Mouse (Mus musculus) thymus, adult 2 months (tissue): ENCODE results near the gene Cd5.

Source experiments
- CTCF ChIP-seq: fragments of 200-500 bp; IDR thresholded peaks from 2 replicates; pipeline ENCODE4 v1.5.1; 2012; ENCODE audit warnings: mild to moderate bottlenecking, control low read depth, low read length, moderate library complexity, borderline replicate concordance; ENCODE audit not compliant: control insufficient read depth, poor library complexity, insufficient read depth; ENCODE audit errors: extremely low read depth
- POLR2A ChIP-seq: fragments of 200-500 bp; IDR thresholded peaks from 2 replicates; pipeline ENCODE4 v1.6.1; 2012; ENCODE audit warnings: mild to moderate bottlenecking, low read length, control low read depth, moderate library complexity; ENCODE audit not compliant: control insufficient read depth, poor library complexity, insufficient read depth; ENCODE audit errors: extremely low read depth

DNA sequence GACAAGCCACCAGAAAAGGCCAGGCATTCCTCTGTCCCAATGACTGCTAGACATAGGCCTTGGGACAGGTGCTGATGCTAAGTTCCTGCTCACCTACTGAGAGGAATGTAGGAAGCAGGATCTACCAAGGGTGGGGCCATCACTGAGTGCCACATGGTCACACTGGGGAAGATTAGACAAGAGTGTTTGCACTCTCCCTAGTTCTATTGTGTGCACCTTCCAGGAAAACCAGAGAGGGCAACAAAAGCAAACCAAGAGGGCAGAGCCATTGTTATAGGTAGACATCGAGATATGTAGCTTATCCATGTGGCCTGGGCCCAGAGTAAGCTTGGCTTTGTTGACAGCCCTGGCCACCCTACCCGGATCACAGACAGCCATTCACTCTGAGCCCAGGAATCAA is 53.1 kb downstream of the Cd5 start:
- no peak for TF ChIP-seq CTCF
- no peak for TF ChIP-seq POLR2A
